Mouse (Mus musculus) left cerebral cortex, postnatal 10 days (tissue): ENCODE data around the gene Zfp420. TPM values are rescaled to one million over a fixed set of nuclear protein-coding genes. Genes with fewer than 3 reads are reported as not detected.

Experiments
- microRNA-seq: library from miRNA; unstranded; fragments of <30 nt; microRNA quantifications from one replicate; pipeline ENCODE4 v1.2.0, GENCODE M21; 2022
- total RNA-seq, 2 experiments: library from RNA; stranded (reverse); gene quantifications; 2 replicates each; pipeline ENCODE4 v1.2.3; 2021

Zfp420 gene
- total RNA-seq, 2 experiments from 2014 or later: 14.6 to 14.7 TPM

Small RNAs within 50 kb of the gene (microRNA-seq; reads per million reads assigned to microRNA genes)
- gene Mir7668: 1.7 reads per million

Other genes with a start within 250 kb of the Zfp420 start
- under 1 TPM; 0.15 to 0.36 TPM for gene Catsperg2, start 132.9 kb upstream of the Zfp420 start, total RNA-seq
- 10 to 100 TPM; 15.0 to 16.6 TPM for gene Zfp84, start 91.4 kb upstream of the Zfp420 start, total RNA-seq
- gene Zfp30, start 76.0 kb upstream of the Zfp420 start, total RNA-seq: 10 to 100 TPM; 10.4 to 10.8 TPM
- gene Zfp790, start 43.9 kb upstream of the Zfp420 start, total RNA-seq: 10 to 100 TPM; 20.1 to 22.2 TPM
- gene Zfp940, start 6.3 kb upstream of the Zfp420 start, total RNA-seq: 10 to 100 TPM; 17.0 to 24.6 TPM
- 10 to 100 TPM; 21.4 to 21.9 TPM for gene Zfp27, start 46.6 kb downstream of the Zfp420 start, total RNA-seq
- 1 to 10 TPM; 7.9 to 8.0 TPM for gene Zfp383, start 48.2 kb downstream of the Zfp420 start, total RNA-seq
- 10 to 100 TPM; 22.6 to 23.4 TPM for gene Zfp74, start 94.1 kb downstream of the Zfp420 start, total RNA-seq
- gene Zfp568, start 124.0 kb downstream of the Zfp420 start, total RNA-seq: 1 to 10 TPM; 4.1 to 5.0 TPM
- 1 to 10 TPM; 6.3 to 7.4 TPM for gene Zfp14, start 191.4 kb downstream of the Zfp420 start, total RNA-seq
- 1 to 10 TPM; 4.6 to 4.7 TPM for gene Zfp82, start 212.9 kb downstream of the Zfp420 start, total RNA-seq
- under 1 TPM in 1 of 2 experiments, not detected in 1; 0.73 TPM for gene Gm26920, start 230.4 kb downstream of the Zfp420 start, total RNA-seq
- 1 to 10 TPM; 5.5 to 8.3 TPM for gene Zfp566, start 230.5 kb downstream of the Zfp420 start, total RNA-seq
- gene Zfp260, start 234.8 kb downstream of the Zfp420 start, total RNA-seq: 10 to 100 TPM; 53.8 to 57.4 TPM